Mouse (Mus musculus) Patski (cell line): ENCODE measurements at regions not wholly inside any gene's neighbourhood (a gene's known extent, or its start where the extent isn't known, plus 50 kb on each side); places are given as distances from the start of the nearest gene placed in this dataset.
A peak's percentile ranks its signal among the peaks of the same experiment; 100 is the strongest.

Experiments
- ATAC-seq: fragments of 100-300 bp; one replicate; pipeline ENCODE4 v1.8.0; 2021
- CTCF ChIA-PET: fragments of 350-600 bp; sonication (Branson Sonifier 250); formaldehyde crosslinking; loops from one replicate; lab custom pipeline; 2022; ENCODE audit warnings: inconsistent platforms; lab: Charles Lee
- POLR2A ChIA-PET: fragments of 350-600 bp; sonication (Branson Sonifier 250); formaldehyde crosslinking; loops from one replicate; lab custom pipeline; 2022; ENCODE audit warnings: antibody characterized with exemption, inconsistent platforms; lab: Charles Lee
- DNase-seq: peaks from one replicate; pipeline ENCODE4 v3.0.0-alpha.2; 2011; ENCODE audit warnings: low read depth, low spot score
- H3K27me3 ChIP-seq: fragments of 371-371 bp; one replicate; pipeline ENCODE4 v1.5.1; 2021
- CTCF ChIP-seq: fragments of 100-300 bp; IDR thresholded peaks from one replicate; pipeline ENCODE4 v1.5.1; 2021
- in situ Hi-C: fragments of 300-500 bp; cut with MboI; formaldehyde crosslinking; loops from 3 replicates; pipeline ENCODE4 v1.11.1; 2018; ENCODE audit warnings: low pct_unique_long_range_greater_than_20kb, mixed read lengths

GRCm38 (mm10) chr12:71427974-71428373, 118.3 kb downstream of the Dact1 start:
- H3K27me3 ChIP-seq: no peaks in the 10 kb centered on the region
- in situ Hi-C loops: no loop called here
- no peak for TF ChIP-seq CTCF
- DNase-seq (no peak), ATAC-seq (no peak)
- POLR2A ChIA-PET: no interaction called here
- CTCF ChIA-PET: no interaction called here

- no peak for ATAC-seq
- no peaks in the 10 kb centered on the region for H3K27me3 ChIP-seq
- CTCF ChIA-PET: interaction anchor here (0.9 kb wide), 1 partner anchor 11 kb away, joined by 3 read pairs; no protein-coding TSS in a partner anchor
- in situ Hi-C loops: no loop called here
- DNase-seq: no peak
- TF ChIP-seq CTCF: no peak
- POLR2A ChIA-PET: no interaction called here
Measured at GRCm38 (mm10) chr12:71429561-71430200, 120.0 kb downstream of the Dact1 start.

- in situ Hi-C loops: no loop called here
- no peak for TF ChIP-seq CTCF
- no peak for ATAC-seq
- no peaks in the 10 kb centered on the region for H3K27me3 ChIP-seq
- ChIA-PET CTCF (no interaction called here), POLR2A (no interaction called here)
- no peak for DNase-seq
Measured at GRCm38 (mm10) chr12:71430331-71430730, 120.6 kb downstream of the Dact1 start.

GRCm38 (mm10) chr12:71431116-71431515, 121.4 kb downstream of the Dact1 start:
- ChIA-PET POLR2A (interaction anchor here (0.7 kb wide), 1 partner anchor 870 kb away, joined by 4 read pairs; no protein-coding TSS in a partner anchor), CTCF (no interaction called here)
- in situ Hi-C loops: no loop called here
- ATAC-seq (no peak), DNase-seq (no peak)
- no peaks in the 10 kb centered on the region for H3K27me3 ChIP-seq
- TF ChIP-seq CTCF: no peak

DNA sequence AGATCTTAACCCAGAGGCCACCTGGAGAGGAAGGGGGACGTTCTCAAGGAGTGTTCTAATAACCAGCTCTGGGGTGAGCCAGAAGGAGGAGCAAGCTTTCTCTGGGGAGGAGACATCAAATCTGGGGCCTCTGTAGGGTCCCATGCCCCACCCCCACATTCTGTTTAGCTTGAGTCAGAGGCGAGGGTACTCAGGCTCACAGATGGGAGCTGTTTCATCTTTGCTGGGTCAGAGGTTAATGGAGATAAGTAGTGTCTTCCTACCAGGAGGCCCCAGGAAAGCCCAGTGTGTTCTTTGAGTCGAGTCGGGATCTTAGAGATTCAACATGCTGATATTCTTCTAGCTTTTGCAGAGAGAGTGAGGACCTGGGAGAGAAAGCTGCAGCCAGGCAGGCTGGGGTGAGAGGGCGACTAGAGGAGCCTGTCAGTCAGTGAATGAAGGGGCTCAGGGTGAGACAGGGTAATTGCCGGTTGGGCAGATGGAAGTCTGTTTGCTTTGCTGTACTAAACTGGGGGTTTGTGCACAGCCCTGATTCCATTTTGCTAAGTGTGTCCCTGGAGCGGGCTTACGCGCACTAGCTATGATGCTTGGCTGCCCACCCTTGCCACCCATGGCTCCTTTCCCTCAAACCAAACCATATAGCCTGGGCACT, 124.0 kb downstream of the Dact1 start:
- in situ Hi-C loops: no loop called here
- CTCF ChIA-PET: no interaction called here
- no peak for DNase-seq
- ATAC-seq: no peak
- no peaks in the 10 kb centered on the region for H3K27me3 ChIP-seq
- TF ChIP-seq CTCF: no peak
- POLR2A ChIA-PET: no interaction called here

- ATAC-seq: no peak
- ChIA-PET POLR2A (no interaction called here), CTCF (no interaction called here)
- no peaks in the 10 kb centered on the region for H3K27me3 ChIP-seq
- DNase-seq: no peak
- in situ Hi-C loops: no loop called here
- no peak for TF ChIP-seq CTCF
Measured at GRCm38 (mm10) chr12:71438254-71438653, 128.6 kb downstream of the Dact1 start.

DNA sequence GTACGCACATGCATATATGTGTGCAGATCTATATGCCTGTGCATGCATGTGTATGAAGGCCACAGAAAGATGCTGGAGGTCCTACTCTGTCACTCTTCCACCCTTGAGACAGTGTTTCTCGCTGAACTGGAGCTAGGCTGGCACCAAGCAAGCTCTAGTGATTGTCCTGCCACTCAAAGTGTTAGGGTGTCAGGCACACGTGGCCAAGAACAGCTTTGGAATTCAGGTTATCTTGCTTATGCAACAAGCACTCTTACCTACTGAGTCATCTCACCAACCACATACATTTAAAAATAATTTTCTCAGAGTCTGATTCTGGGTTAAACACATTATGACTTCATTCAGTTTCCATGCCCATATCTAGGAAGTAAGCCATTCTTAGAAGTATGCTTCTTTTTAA, 131.2 kb downstream of the Dact1 start:
- H3K27me3 ChIP-seq: no peaks in the 10 kb centered on the region
- TF ChIP-seq CTCF: no peak
- ChIA-PET POLR2A (no interaction called here), CTCF (interaction anchor here (1.2 kb wide), 1 partner anchor 12 kb away, joined by 3 read pairs; no protein-coding TSS in a partner anchor)
- in situ Hi-C loops: no loop called here
- DNase-seq (peak; percentile 31), ATAC-seq (peak; percentile 31)

GRCm38 (mm10) chr12:71441272-71441671, 131.6 kb downstream of the Dact1 start:
- in situ Hi-C loops: no loop called here
- CTCF ChIA-PET: interaction anchor here (1.2 kb wide), 1 partner anchor 12 kb away, joined by 3 read pairs; no protein-coding TSS in a partner anchor
- POLR2A ChIA-PET: no interaction called here
- ATAC-seq (no peak), DNase-seq (no peak)
- TF ChIP-seq CTCF: no peak
- H3K27me3 ChIP-seq: no peaks in the 10 kb centered on the region

- in situ Hi-C loops: no loop called here
Measured at GRCm38 (mm10) chr12:71446177-71446891, 136.7 kb downstream of the Dact1 start.

DNA sequence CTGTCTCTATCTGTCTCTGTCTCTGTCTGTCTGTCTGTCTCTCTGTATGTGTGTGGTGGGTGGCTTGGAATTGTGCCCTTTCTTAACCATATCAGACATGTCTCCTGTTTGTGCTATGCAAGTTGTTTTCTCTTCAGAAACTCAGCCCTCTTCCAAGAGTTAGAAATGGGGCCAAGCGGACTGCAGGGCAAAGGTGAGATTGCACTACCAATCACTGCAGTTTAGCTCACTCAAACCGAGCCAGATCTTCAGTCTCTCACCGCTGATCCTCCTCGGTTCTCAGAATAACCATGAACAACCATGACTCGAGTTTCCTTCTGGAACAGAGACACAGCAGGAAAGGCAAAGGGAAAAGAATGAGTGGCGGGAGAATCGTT, 137.2 kb downstream of the Dact1 start:
- no peak for ATAC-seq
- ChIA-PET POLR2A (no interaction called here), CTCF (no interaction called here)
- in situ Hi-C loops: no loop called here
- no peak for TF ChIP-seq CTCF
- no peak for DNase-seq
- H3K27me3 ChIP-seq: no peaks in the 10 kb centered on the region

More at GRCm38 (mm10) chr12:71446177-71446891, 136.7 kb downstream of the Dact1 start:
- POLR2A ChIA-PET: no interaction called here
- DNase-seq (no peak), ATAC-seq (no peak)
- no peaks in the 10 kb centered on the region for H3K27me3 ChIP-seq
- TF ChIP-seq CTCF: no peak
- CTCF ChIA-PET: no interaction called here

GRCm38 (mm10) chr12:71449032-71449431, 139.3 kb downstream of the Dact1 start:
- no peak for TF ChIP-seq CTCF
- ATAC-seq: no peak
- ChIA-PET POLR2A (no interaction called here), CTCF (no interaction called here)
- no peak for DNase-seq
- no peaks in the 10 kb centered on the region for H3K27me3 ChIP-seq
- in situ Hi-C loops: no loop called here
